Mouse (Mus musculus) E14TG2a.4 (cell line): Measurements from ENCODE around the gene Ajap1.

Experiments used
- CTCF ChIP-seq: conservative IDR thresholded peaks from 2 replicates; pipeline ENCODE4 v1.5.1; 2014; ENCODE audit warnings: low read length
- POU5F1 ChIP-seq: IDR thresholded peaks from 2 replicates; pipeline ENCODE4 v1.6.1; 2014; ENCODE audit warnings: low read length, borderline replicate concordance

DNA sequence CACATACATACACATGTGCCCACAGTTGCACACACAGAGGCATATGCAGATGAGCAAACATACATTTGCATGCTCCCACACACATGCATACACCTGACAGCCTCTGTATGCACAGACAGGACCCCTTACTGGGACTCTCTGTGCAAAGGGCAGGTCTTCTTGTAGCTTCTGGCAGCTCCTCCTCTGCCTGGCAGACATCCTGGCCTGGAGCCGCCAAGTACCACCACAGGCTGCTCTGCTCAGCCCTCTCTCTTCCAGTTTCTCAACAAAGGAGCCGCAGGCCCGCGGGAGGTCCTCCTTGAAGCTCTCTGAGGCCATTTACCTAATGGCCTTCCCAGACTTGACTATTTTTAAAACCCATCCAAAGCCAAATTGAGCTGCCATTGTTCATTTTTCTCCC is 3.3 kb upstream of the Ajap1 start:
- TF ChIP-seq CTCF (no peak), POU5F1 (no peak)
